Mouse (Mus musculus) kidney, adult 11 months (tissue): ENCODE data around the gene Oxct2a.
"Not testable (repeated sequence)": the region's sequence is repeated elsewhere in the genome, so short reads cannot be mapped to it uniquely, and the experiment has no call there.

Source experiments
- DNase-seq: peaks from one replicate; pipeline ENCODE4 v3.0.0; 2022

The Oxct2a gene

GRCm38 (mm10) chr4:123323534-123323933 is at the start of gene Oxct2a:
Gene Oxct2a, minus strand, starts transcription at chr4:123323634.
- no peak for DNase-seq

GRCm38 (mm10) chr4:123363555-123363954 is 40.1 kb upstream of the Oxct2a start:
- DNase-seq: no peak

- no peak for DNase-seq
These were observed 37.3 kb upstream of the Oxct2a start for GRCm38 (mm10) chr4:123360771-123361170.

- no peak for DNase-seq
These were observed 35.2 kb upstream of the Oxct2a start for GRCm38 (mm10) chr4:123358613-123359012.

GRCm38 (mm10) chr4:123355941-123356340 is 32.5 kb upstream of the Oxct2a start:
- DNase-seq: no peak

GRCm38 (mm10) chr4:123353271-123353877 is 29.9 kb upstream of the Oxct2a start:
- DNase-seq: no peak

- DNase-seq: peak; percentile 11
These were observed 20.0 kb upstream of the Oxct2a start for GRCm38 (mm10) chr4:123343471-123343789.

- DNase-seq: peak; percentile 52
These were observed 19.4 kb upstream of the Oxct2a start, which contains the start of gene Bmp8a for GRCm38 (mm10) chr4:123342642-123343470. Gene Bmp8a, minus strand, starts transcription at chr4:123343252.

GRCm38 (mm10) chr4:123342091-123342641 is 18.7 kb upstream of the Oxct2a start:
- DNase-seq: no peak

GRCm38 (mm10) chr4:123340232-123340631 is 16.8 kb upstream of the Oxct2a start:
- DNase-seq: no peak

- no peak for DNase-seq
These were observed 14.3 kb upstream of the Oxct2a start for GRCm38 (mm10) chr4:123337693-123338092.

GRCm38 (mm10) chr4:123335796-123336585 is 12.6 kb upstream of the Oxct2a start:
- no peak for DNase-seq

- DNase-seq: not testable (repeated sequence)
These were observed 11.8 kb upstream of the Oxct2a start for GRCm38 (mm10) chr4:123335244-123335643.

- no peak for DNase-seq
These were observed 10.7 kb upstream of the Oxct2a start for GRCm38 (mm10) chr4:123334177-123334576.

GRCm38 (mm10) chr4:123333151-123333550 is 9.7 kb upstream of the Oxct2a start:
- no peak for DNase-seq

GRCm38 (mm10) chr4:123331961-123332360 is 8.5 kb upstream of the Oxct2a start:
- DNase-seq: not testable (repeated sequence)

GRCm38 (mm10) chr4:123331326-123331725 is 7.9 kb upstream of the Oxct2a start:
- DNase-seq: no peak

- no peak for DNase-seq
These were observed 5.5 kb upstream of the Oxct2a start for GRCm38 (mm10) chr4:123328946-123329345.

- no peak for DNase-seq
These were observed 4.2 kb upstream of the Oxct2a start for GRCm38 (mm10) chr4:123327630-123328029.

GRCm38 (mm10) chr4:123326087-123326486 is 2.7 kb upstream of the Oxct2a start:
- DNase-seq: no peak

- not testable (repeated sequence) for DNase-seq
These were observed 524 bp downstream of the Oxct2a start for GRCm38 (mm10) chr4:123322910-123323309.

- DNase-seq: no peak
These were observed 8.9 kb downstream of the Oxct2a start for GRCm38 (mm10) chr4:123314497-123314896.

GRCm38 (mm10) chr4:123313010-123313409 is 10.4 kb downstream of the Oxct2a start:
- no peak for DNase-seq
